Mouse (Mus musculus) brain, adult 10 weeks (tissue): ENCODE measurements around the gene Fam171b. TPM values are rescaled to one million over a fixed set of nuclear protein-coding genes. Genes with fewer than 3 reads are reported as not detected.

Experiments used
- polyA plus RNA-seq: library from polyadenylated mRNA; stranded (reverse); fragments of 350-450 nt; fragmentation: Illumina TruSeq; extraction: RNeasy Lipid Tissue Mini Kit (QIAGEN cat#74804); gene quantifications from one replicate; pipeline ENCODE4 v1.2.3, GENCODE M21; 2015; ENCODE audit warnings: low read depth, low replicate concordance

The Fam171b gene
- polyA plus RNA-seq = 170 TPM

GRCm38 (mm10) chr2:83812483-83813272, at the start of gene Fam171b:
Gene Fam171b, plus strand, starts transcription at chr2:83812636.

Other genes starting within 250 kb of the Fam171b start
- gene Zc3h15, start 168.2 kb upstream of the Fam171b start, polyA plus RNA-seq = 130 TPM
- 46.4 TPM for gene Itgav, start 88.2 kb upstream of the Fam171b start, polyA plus RNA-seq
- gene Zswim2, start 128.6 kb downstream of the Fam171b start, polyA plus RNA-seq = not detected
- gene Gm13698, start 143.1 kb downstream of the Fam171b start, polyA plus RNA-seq = not detected
- not detected for gene Gm13693, start 148.9 kb downstream of the Fam171b start, polyA plus RNA-seq
- not detected for gene Gm13695, start 154.7 kb downstream of the Fam171b start, polyA plus RNA-seq
- not detected for gene Gm13696, start 160.5 kb downstream of the Fam171b start, polyA plus RNA-seq
- not detected for gene Gm13694, start 166.3 kb downstream of the Fam171b start, polyA plus RNA-seq
- not detected for gene Gm13697, start 172.1 kb downstream of the Fam171b start, polyA plus RNA-seq
- not detected for gene Gm13691, start 177.9 kb downstream of the Fam171b start, polyA plus RNA-seq